Mouse (Mus musculus) testis, adult 2 months (tissue): Measurements from ENCODE around the gene Agap1.

Experiments
- CTCF ChIP-seq: fragments of 200-500 bp; IDR thresholded peaks from 2 replicates; pipeline ENCODE4 v1.5.1; 2012; ENCODE audit warnings: low read depth, mild to moderate bottlenecking, inconsistent platforms, low read length, moderate library complexity; ENCODE audit not compliant: control insufficient read depth, insufficient read depth, insufficient replicate concordance
- POLR2A ChIP-seq: fragments of 200-500 bp; IDR thresholded peaks from 2 replicates; pipeline ENCODE4 v1.6.1; 2012; ENCODE audit warnings: low read depth, mild to moderate bottlenecking, inconsistent platforms, low read length, moderate library complexity; ENCODE audit not compliant: control insufficient read depth

- TF ChIP-seq POLR2A = no peak
- TF ChIP-seq CTCF = no peak
Measured at GRCm38 (mm10) chr1:89831095-89831494, 376.5 kb downstream of the Agap1 start.
